Mouse (Mus musculus) NIH3T3 (cell line): ENCODE data around the gene Rtp2.
"Not testable (repeated sequence)": the region's sequence is repeated elsewhere in the genome, so short reads cannot be mapped to it uniquely, and the experiment has no call there.

Experiments
- DNase-seq: peaks from one replicate; pipeline ENCODE4 v3.0.0-alpha.2; 2012; ENCODE audit warnings: low read depth

The Rtp2 gene

DNA sequence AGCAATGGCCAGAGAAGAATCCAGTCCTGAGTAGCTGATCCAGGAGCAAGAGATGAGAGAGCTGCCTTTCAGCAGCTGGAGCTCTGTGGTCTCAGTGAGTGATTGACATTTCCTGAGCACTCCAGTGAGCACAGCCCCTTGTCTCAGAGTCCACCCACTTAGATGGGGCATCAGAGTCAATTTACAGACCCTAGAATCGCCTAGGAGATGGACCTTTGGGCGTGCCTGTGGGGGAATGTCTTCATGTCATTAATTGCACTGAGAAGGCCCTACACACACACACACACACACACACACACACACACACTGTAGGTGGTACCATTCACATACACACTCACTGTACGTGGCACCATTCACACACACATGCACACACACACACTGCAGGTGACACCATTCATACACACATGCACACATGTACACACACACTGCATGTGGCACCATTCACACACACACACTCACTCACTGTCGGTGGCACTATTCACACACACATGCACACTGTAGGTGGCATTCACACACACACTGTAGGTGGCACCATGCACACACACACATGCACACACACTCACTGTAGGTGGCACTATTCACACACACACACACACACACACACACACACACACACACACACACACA is 20.0 kb upstream of the Rtp2 start:
- no peak for DNase-seq

DNA sequence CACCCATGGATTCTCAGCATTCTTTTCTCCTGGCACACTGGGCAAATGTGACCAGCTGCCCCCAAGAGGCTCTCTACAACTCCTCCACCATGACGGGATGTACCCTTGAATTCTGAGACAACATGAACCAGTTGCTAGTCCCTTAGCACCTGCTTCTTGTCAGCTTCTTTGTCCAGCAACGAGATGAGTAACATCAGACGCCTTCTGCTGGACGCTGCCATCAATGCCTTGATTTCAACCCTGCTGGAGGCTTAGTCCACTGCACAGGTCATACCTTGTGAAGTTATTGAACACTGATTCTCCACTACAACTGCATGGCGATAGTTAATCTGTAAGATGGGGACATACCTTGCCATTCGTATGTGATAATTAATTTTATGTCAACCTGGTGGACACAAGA is 15.5 kb upstream of the Rtp2 start:
- no peak for DNase-seq

DNA sequence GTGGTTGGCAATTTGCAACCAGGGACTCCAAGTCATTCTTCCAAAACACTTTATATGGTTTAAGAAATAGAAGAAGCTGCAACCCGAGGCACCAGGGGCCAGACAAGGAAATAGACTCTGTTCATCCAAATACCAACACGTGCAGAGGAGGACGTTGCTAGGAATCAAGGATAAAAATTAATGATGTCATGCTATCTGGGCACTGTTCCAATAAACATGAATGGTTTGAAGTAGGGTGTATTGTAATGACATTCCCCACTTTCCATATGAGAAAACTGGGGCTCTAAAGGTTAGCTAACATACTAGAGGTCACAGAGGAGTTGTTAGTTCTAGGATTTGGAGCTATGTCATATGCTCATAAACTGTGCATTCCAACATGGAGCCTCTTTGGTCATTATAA is 12.6 kb upstream of the Rtp2 start:
- peak; percentile 34 for DNase-seq

DNA sequence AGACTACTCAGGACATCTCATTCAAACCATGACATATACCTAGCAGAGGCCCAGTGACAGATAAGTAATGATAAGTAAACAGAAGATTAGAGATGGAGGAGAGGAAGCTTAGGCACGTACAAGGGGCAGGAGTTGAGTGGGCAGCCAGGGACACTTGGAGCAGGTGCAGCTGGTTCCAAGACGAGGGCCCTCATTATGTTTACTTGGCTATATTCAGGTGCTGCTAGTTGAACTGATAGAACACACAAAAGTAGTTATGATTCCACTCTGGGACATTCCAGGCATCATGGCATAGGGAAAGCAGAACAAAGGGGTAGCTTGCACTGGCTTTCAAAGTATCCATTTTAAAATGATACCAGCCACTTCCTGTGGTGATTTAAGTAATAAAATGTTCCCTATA is 2.2 kb upstream of the Rtp2 start:
- no peak for DNase-seq

DNA sequence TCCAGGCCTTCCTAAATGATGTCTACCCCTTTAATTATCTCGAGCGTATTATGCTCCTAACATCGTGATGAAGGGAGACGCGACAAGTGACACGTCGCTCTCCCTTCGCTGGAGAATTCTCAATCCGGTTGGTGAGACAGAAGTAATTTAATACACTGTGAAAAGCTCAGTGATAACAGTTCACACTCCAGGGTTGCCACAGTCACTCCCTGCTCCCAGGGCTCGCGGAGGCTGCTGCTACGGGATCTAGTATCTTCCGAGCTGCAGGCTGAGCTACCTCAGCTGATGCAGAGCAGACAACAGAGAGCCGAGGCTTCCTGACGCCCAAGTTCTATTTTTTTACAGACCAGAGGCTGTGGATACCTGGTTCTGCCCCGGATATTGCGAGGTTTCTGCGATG is 919 bp downstream of the Rtp2 start:
- no peak for DNase-seq

DNA sequence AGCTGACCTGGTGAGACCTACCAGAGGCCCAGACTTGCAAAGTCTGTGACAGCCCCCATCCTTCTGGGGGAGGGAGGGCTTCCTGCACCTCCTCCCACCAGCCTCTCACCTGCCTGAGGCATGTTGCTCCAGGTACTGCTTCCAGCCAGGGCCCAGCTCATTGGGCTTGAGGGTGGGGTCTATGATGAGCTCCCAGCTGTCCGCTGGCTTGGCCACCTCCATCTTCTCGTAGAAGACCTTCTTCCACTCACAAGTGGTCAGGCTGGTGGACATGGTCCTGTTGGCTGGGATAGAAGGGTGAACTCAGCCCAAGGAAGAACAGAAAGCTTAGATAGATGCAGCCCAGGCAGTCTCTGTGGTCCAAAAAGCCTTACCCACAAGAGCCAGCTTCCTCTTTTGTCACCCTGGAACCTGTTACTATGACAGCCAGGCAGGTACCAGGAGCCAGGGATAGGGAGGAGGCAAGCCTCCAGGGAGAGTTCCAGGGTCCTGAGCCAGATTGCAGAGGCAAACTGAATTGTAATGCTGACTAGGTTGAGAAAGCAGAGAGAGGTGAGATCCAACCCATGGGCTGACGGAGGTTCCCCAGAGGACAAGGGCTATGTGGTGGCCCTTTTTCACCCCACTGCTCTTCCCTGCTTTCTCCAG is 1.6 kb downstream of the Rtp2 start:
- no peak for DNase-seq

DNA sequence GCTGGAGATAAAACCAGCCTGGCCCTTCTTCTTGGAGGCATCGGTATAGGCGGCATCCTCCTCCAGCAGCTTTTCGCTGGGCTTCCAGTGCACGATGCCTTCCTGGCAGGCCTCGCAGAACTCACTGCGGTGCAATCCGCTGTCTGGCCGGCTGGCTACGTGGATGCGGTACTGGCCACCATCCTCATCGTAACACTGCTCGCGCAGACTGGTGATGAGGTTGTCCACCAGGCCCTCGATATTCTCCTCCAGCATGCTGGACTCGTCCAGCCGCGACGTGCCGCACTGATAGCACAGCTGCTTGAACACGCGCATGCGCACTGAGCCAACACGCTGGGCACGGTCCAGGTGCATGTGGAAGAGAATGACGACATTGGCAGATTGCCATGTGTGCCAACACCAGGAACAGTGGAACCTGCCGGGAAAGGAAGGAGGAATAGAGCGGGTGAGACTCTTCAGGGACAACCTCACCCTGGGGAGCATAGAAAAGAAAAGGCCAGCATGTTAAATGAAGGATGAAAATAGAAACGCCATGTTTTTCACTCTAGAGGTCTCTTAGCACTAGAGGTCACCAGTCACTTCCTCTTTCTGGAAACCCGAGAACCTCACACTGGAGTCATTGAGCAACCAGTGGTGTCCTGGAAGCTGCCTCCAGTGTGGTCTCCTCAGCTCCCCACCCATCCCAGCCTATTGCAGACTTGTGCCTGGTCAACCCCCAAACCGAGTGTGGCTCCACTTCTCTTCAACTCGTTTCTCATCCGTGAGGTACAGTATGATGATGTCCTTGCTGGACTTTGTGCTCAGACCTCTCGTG is 4.7 kb downstream of the Rtp2 start:
- DNase-seq: no peak

DNA sequence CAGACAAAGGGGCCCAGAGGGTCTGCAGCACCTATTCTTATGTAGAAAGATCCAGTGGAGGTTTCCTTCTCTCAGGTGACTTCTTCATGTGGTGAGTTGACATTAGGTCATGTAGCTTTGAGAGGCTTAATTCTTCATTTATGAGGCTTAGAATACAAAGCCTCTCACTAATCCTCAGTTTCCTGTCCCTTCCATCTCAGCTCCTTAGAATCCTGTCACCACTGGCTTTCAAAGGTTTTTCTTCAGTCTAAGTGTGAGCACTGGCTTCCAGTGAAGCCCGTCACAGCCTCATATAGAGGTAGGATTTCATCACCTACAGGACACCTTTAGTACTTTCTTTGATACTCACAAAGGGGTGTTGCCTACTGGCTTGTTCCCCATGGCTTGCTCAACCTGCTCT is 9.3 kb downstream of the Rtp2 start:
- DNase-seq: no peak

DNA sequence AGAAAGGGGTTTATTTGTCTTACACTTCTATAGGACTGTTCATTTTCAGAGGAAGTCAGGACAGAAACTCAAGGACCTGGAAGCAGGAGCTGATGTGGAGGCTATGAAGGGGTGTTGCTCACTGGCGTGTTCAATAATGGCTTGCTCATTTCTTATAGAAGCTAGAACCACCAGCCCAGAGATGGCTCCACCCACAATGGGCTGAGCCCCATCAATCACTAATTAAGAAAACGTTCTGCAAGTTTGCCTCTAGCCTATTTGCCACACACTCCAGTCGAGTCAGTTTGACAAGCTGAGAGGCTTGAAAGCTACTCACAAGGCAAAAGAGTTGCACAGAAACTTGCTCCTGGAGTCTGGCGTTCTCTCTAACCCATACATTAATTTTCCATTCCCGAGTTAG is 10.5 kb downstream of the Rtp2 start:
- DNase-seq: no peak

DNA sequence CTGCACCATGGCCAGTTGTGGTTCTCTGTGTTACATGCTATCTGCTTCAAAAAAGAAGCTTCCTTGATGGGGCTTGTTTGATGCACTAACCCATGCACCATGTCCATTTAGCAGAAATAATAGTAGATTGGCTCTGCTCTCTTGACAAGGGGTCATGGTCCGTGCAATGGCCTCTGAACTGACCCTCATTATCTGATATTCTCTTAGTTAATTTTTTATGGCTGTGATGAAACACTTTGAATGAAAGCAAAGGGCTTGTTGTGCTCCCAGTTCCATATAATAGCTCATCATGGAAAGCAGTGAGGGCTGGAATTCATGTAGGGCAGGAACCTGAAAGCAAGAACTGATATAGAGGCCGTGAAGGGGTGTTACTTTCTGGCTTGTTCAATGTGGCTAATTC is 12.8 kb downstream of the Rtp2 start:
- no peak for DNase-seq

DNA sequence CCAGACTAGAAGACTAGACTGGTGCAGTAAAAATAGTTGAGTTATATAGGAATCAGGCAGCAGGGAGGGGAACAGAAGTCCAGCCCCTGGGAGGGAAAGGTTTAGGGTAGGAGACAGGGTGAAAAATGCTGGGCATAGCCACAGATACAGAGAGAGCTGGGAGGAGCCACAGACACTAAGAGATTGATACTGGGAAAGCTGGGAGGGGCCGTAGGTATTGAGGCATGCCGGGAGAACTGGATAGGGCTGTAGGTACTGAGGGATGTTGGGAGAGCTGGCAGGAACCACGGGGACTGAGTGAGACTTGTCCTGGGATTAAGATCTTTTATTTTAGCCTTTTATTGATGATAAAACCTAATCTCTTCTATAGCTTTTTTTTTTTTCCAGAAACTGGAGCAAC is 18.8 kb downstream of the Rtp2 start:
- DNase-seq: no peak

DNA sequence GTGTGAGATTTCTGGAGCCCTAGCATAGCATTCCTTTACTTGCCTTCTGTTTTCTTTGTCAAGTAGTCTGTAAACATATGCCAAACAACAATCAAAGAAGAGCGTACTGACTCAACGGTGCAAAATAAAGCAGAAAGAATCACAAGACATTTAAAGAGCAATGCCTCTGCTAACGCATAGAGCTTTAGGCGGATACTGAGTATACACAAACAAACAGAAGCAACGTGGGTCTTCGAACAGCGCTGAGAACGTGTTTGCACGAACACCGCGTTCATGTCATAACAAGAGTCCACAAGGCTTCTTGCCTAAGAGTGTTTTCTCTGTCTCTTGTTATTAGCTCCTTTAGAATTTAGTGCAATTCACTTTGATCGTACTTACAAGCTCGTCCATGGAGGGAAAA is 19.5 kb downstream of the Rtp2 start:
- no peak for DNase-seq

DNA sequence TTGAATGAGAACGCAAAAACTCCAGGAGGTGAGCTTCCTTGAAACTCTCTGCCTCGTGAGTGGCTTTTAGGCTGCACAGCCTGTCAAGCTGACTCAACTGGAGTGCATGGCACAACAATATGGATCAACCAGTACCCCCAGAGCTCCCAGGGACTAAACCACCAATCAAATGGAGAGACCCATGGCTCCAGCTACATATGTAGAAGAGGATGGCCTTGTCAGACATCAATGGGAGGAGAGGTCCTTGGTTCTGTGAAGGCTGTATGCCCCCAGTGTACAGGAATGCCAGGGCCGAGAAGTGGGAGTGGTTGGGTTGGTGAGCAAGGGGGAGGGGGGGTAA is 23.2 kb downstream of the Rtp2 start:
- DNase-seq: not testable (repeated sequence)

DNA sequence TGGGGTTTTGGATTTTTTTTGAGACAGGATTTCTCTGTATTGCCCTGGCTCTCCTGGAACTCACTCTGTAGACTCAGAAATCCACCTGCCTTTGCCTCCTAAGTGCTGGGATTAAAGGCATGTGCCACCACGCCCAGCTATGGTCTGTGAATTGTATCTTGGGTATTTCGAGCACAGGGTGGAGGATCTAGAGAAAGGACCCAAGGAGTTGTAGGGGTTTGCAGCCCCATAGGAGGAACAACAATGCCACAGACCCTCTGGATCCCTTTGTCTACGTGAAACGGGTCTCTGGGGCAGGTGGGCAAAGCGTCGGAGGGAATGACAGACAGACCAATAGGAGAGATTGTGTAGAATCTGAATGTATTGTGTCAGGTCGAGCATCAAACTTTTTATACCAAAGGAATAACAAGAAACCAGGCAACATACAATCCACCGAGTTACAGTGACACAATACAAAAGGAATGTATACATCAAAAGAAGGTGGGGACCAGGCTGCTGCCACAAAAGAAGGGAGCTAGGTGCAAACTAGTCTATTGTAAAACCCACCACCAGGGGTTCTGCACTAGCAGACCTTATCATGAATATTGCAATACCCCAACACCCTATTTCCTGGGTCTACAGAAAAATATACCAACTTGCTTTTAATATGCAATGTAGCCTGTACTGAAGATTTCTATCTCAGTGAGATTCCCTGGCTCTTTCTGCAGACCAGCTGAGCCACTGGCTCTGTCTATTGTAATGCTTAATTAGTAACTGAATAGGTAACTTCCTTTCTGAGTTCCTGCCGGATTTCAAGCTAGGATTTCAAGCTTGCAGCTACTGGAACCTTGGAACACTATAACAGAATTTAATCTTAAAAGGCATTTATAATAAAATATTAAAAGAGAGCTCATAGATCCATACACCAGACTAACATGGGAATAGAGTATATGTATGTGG is 23.8 kb downstream of the Rtp2 start:
- DNase-seq: not testable (repeated sequence)

DNA sequence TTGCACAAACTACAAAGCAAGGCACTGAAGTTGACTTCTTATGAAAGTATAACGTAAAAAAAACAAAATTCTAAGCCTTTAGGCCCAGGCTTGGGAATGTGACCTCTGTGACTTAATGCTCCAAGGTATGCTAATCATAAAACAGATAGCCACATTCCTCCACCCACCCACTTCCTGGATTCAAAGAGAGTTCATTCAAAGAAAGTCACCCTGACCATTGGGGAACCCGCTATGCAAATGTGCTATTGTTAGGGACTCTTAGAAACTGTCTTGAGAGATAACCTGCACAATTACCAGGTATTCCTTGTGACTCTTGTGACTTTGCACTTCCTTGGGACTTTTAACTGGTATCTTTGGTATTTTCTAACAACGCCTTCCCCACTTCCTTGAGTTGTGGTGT is 25.6 kb downstream of the Rtp2 start:
- not testable (repeated sequence) for DNase-seq

DNA sequence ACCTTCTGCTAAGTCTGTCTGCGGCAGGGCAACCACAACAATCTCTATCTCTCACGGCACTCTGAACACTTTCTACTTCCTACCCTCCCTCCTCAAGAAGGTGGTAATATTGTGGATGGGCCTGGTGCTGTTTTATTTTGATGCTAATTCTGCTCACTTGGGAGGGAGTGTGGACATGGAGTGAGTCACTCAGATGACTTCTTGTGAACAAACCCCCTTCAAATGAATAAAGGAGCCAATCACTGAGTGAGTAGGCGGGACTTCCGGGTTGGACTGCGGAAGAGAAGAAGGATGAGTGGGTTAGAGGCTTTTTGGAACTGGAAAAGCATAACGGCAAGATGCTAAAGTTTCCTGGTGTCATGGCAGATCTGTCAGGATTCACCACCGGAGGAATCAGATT is 30.8 kb downstream of the Rtp2 start:
- DNase-seq: peak; percentile 7

DNA sequence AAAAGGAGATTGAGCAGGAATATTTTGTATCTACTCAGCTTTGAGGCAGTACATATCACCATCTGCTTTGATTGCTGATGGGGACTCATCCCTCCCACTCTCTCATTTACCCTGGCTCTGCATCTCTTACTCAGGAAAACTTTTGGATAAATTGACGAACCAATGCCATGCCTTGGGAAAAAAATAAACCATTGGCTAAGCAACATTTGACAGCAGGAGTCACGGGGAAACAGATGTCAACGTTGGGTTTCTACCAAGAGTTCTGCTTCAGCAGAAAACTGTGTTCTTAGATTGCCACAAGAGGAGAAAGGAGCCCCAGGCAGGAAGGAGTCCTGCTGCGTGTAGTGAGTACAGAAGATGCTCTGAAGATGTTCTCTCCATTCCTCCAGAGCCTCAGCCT is 32.1 kb downstream of the Rtp2 start:
- no peak for DNase-seq

DNA sequence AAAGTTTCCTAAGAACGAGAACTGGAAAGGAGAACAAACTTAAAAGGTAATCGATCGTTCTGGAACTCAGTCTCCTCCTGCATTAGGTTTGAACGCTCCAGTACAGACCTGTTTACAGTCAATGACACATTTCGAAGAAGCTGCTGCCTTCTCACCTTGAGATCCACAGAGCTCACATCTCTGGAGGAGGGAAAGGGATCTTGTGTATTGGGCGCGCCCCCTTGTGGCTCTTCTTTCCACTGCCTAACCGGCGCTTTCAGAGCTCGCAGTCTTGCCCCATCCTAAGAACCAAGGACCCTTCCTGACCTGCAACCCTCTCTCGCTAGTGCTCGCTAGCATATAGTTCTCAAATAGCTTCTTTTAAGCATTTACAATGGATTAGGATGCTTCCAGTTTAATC is 33.4 kb downstream of the Rtp2 start:
- DNase-seq: peak; percentile 90

DNA sequence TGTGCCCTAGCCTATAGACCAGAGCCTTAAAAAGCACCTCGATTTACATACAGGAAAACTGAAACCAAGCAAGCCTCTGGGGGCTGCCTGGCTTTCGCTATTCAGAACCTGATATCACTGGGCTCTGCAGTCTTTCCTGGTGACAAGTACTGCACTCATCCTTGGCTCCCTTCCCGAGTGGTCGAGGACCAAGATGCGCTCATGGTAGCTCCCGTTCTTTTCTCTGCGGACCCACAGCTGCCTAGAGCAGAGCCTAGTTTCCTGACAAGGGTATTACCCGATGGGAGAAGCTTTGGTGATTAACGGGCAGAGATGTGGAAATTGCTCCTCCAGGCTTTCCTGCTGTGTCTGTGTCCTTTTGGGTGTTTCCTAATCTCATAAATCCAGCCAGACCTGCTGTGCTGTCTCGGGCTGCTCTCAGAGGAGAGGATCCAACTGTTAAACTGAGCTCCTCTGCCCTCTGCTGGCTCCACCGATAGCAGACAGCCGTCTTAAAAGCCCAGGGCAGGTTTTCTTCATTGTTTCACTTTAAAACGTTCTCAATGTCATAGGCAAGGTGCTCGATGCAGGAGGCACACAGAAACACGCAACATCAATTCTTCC is 34.1 kb downstream of the Rtp2 start:
- peak; percentile 89 for DNase-seq

DNA sequence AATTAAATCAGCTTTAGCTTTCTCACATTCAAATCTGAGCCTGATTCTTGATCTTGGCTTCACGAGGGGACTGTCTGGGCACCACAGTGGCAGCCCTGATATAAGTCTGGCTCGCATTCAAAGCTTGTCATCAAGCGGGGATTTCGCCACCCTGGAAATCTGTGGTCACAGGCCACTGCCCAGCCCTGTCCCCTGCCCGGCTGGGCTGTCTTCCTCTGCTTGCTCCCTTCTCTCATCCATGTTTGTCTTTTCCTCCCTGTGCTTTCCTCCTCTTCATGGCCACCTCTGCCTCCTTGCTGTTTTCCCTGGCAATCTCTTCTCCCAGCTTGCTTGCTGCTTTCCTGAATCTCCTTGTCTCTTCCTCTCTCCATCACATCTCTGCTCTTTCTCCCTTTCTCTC is 34.7 kb downstream of the Rtp2 start:
- peak; percentile 8 for DNase-seq

DNA sequence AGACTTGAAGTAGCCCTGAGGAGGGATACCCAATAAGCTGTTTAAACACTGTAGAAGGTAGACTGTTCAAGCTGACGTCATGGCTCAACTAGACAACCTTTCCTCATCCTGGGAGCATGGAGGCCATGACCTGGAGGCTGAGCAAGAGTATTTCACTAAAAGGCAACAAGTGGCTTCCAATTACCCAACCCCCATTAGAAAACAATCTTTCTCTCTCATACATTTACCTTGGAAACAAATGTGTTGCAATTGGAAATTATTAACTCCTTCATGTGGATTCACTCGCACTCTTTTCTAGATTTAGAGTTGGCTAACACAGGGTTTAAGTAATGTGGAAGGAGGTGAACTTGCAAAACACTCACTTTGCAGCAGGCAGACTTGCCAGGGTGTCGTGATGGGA is 37.1 kb downstream of the Rtp2 start:
- no peak for DNase-seq

DNA sequence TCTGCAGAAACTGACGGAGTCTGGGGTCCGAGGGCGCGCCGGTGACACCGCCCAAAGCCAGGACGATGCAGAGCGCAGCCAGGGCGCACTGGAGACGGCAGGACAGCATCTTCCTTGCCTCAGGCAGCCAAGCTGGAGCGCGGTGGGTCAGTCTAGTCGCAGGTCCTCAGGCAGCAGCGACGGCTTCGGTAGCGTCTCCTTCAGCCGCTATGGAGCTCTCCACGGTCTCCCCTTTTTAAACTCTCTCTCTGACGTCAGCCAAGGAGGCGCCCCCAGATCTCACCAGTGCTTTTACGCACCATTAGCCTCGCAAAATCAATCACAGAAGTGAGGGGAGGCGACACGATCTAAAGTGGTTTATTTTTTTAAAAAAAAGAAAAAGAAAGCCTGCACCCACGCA is 41.6 kb downstream of the Rtp2 start, which contains the start of gene Sst:
Gene Sst (minus strand): TSS at position 323 of the 400 bp plus-strand sequence.
- no peak for DNase-seq
